Comparison of ENCODE assay signal across 8 mouse cellular contexts in the genomic region with DNA sequence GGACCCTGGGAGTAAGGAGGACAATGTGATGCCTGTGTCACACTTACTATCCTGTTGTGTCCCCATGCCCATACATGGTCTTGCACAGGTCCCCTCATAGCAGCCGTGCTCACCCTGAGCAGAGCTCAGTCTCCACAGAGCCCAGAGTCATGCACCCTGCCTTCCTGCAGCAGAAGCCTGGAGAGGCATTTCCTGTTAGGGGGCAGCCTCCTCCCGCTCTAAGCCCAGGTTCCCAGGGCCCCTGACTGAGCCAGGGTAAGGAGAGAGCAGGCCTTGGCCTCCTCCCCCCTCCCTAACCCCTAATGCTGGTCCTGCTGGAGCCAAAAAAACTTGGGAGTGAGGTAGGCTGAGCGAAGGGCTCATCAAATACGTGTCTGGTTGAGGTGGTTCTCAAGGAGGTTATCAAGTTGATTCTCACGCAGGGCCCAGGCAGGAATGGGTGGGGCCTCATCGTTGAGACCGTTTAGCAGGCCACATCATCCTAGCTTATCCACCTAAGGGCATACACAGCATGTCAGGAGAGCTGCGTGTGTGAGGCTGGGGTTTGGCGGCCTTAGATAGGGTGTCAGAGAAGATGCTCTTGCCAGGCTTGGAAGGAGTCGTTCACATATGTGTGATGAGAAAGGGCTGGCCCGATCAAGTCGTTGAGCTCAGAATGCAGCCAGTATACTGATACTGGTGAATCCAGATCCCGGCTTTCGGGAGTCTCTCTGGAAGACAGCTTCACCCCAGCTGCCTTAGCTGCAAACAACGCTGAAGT. TPM values are rescaled to one million over a fixed set of nuclear protein-coding genes. Genes with fewer than 3 reads are reported as not detected.
DNase-seq lines count a peak whose midpoint lies in the region; ATAC-seq and TF ChIP-seq lines count a peak whose summit lies in the region.

No protein-coding gene starts in this region.

- H3K27me3 ChIP-seq in intestine, embryonic 15.5 days (replicated peaks), result peaks cover 21% of the 10 kb centered on the region
- peaks cover 25% of the 10 kb centered on the region for H3K27me3 ChIP-seq in midbrain, postnatal 0 days (ENCODE audit: insufficient read depth, low read length)

- H3K9me3 ChIP-seq in intestine, embryonic 15.5 days, result no peaks in the 10 kb centered on the region
- no peaks in the 10 kb centered on the region for H3K9me3 ChIP-seq in midbrain, postnatal 0 days (ENCODE audit: low read length)

- peak; percentile 43; the same call in 1 of the 2 replicates for TF ChIP-seq POLR2A in embryonic fibroblast, embryonic 13.5 days (IDR thresholded peaks at IDR 0.05; ENCODE audit: low read depth, low read length)

- intact Hi-C loops in left cerebral cortex, adult 2 months (cut with DNase I), result no loop called here

- no peak for DNase-seq in left cerebral cortex, adult 2 months (ENCODE audit: extremely low spot score in 1 of 2, low spot score in 2 of 2)
- no peak for DNase-seq in left cerebral cortex, adult 11 months (ENCODE audit: low spot score)
- DNase-seq in midbrain, postnatal 0 days (ENCODE audit: low spot score), result no peak
- DNase-seq in layer of hippocampus, postnatal 10 days (ENCODE audit: low spot score in 2 of 2), result no peak
- DNase-seq in urinary bladder, adult 18-20 months (ENCODE audit: low spot score in 2 of 2), result no peak
- DNase-seq in layer of hippocampus, adult 9-10 months (ENCODE audit: low spot score), result no peak

- H3K36me3 ChIP-seq in intestine, embryonic 15.5 days, result no peaks in the 10 kb centered on the region
- no peaks in the 10 kb centered on the region for H3K36me3 ChIP-seq in midbrain, postnatal 0 days (ENCODE audit: insufficient read depth, low read length)

- peak overlapping the region; percentile 28; the same call in 1 of the 2 replicates for H3K27ac ChIP-seq in left cerebral cortex, adult 2 months
- H3K27ac ChIP-seq in embryonic fibroblast, embryonic 13.5 days (ENCODE audit: insufficient read depth, low read length), result peak overlapping the region; percentile 92
- H3K27ac ChIP-seq in intestine, embryonic 15.5 days, result peak overlapping the region; percentile 86
- no peak overlapping the region for H3K27ac ChIP-seq in midbrain, postnatal 0 days (ENCODE audit: low read depth, low read length)

- ATAC-seq in intestine, embryonic 15.5 days, result peak; percentile 6
- ATAC-seq in midbrain, postnatal 0 days (ENCODE audit: low FRiP score), result no peak

- H3K4me2 ChIP-seq in intestine, embryonic 15.5 days (replicated peaks), result peak overlapping the region; percentile 90
- H3K4me2 ChIP-seq in midbrain, postnatal 0 days (ENCODE audit: low read depth, low read length, poor library complexity, severe bottlenecking), result peak overlapping the region; percentile 74

- 10% methylated on average over 15 of the region's 15 CpGs for WGBS in intestine, embryonic 15.5 days
- 14% methylated on average over 15 of the region's 15 CpGs for WGBS in midbrain, postnatal 0 days

- peaks cover 22% of the 10 kb centered on the region for H3K4me1 ChIP-seq in embryonic fibroblast, embryonic 13.5 days (ENCODE audit: control insufficient read depth, insufficient read depth, low read length)
- H3K4me1 ChIP-seq in intestine, embryonic 15.5 days (replicated peaks), result peaks cover 58% of the 10 kb centered on the region
- H3K4me1 ChIP-seq in midbrain, postnatal 0 days (ENCODE audit: insufficient read depth, low read length), result peaks cover 11% of the 10 kb centered on the region

- no peak for TF ChIP-seq CTCF in left cerebral cortex, adult 2 months (IDR thresholded peaks at IDR 0.05)
- no peak for TF ChIP-seq CTCF in embryonic fibroblast, embryonic 13.5 days (IDR thresholded peaks at IDR 0.05; ENCODE audit: borderline replicate concordance, insufficient read depth, low read length)
- no peak for TF ChIP-seq CTCF in midbrain, postnatal 0 days (IDR thresholded peaks at IDR 0.05)

- peak overlapping the region; percentile 38; the same call in 1 of the 2 replicates for H3K4me3 ChIP-seq in left cerebral cortex, adult 2 months
- no peak overlapping the region for H3K4me3 ChIP-seq in embryonic fibroblast, embryonic 13.5 days (ENCODE audit: insufficient read depth, low read length)
- H3K4me3 ChIP-seq in intestine, embryonic 15.5 days (replicated peaks), result peak overlapping the region; percentile 55
- H3K4me3 ChIP-seq in midbrain, postnatal 0 days (ENCODE audit: low read depth, low read length), result peak overlapping the region; percentile 38; the same call in 1 of the 2 replicates

- peak overlapping the region; percentile 79; the same call in 1 of the 2 replicates for H3K9ac ChIP-seq in intestine, embryonic 15.5 days
- H3K9ac ChIP-seq in midbrain, postnatal 0 days (replicated peaks; ENCODE audit: low read length, poor library complexity, severe bottlenecking), result no peak overlapping the region

RNA-seq across cellular contexts. Expression of a gene that starts 0.7 kb away (rescaled TPM):
- 1 to 10 TPM; 4.3 to 5.4 TPM for total RNA-seq in left cerebral cortex, adult 2 months (2021)
- 202 and 292 TPM in 2 replicates for polyA plus RNA-seq in embryonic fibroblast, embryonic 13.5 days (2011; ENCODE audit: insufficient read length, low read depth, missing spikeins)
- polyA plus RNA-seq in intestine, embryonic 15.5 days (2015; fragmentation: Nextera tagmentation; extraction: Ambion mirVana), result 47.7 and 48.0 TPM in 2 replicates
- total RNA-seq in midbrain, postnatal 0 days (2014; rRNA removed), result 22.0 and 23.3 TPM in 2 replicates
- 15.7 and 18.3 TPM in 2 replicates for polyA plus RNA-seq in midbrain, postnatal 0 days (2015; fragmentation: Nextera tagmentation; extraction: Ambion mirVana)
- 10 to 100 TPM in 1 of 2 experiments, 1 to 10 TPM in 1; 9.9 to 10.2 TPM for total RNA-seq in layer of hippocampus, postnatal 10 days (2021)

RNA-seq across cellular contexts. Expression of a gene that starts 16.9 kb away (rescaled TPM):
- total RNA-seq in left cerebral cortex, adult 2 months (2021), result 10 to 100 TPM; 94.6 to 95.9 TPM
- 60.2 and 82.9 TPM in 2 replicates for polyA plus RNA-seq in embryonic fibroblast, embryonic 13.5 days (2011; ENCODE audit: insufficient read length, low read depth, missing spikeins)
- polyA plus RNA-seq in intestine, embryonic 15.5 days (2015; fragmentation: Nextera tagmentation; extraction: Ambion mirVana), result 2.7 and 3.9 TPM in 2 replicates
- 4.0 and 4.3 TPM in 2 replicates for total RNA-seq in midbrain, postnatal 0 days (2014; rRNA removed)
- polyA plus RNA-seq in midbrain, postnatal 0 days (2015; fragmentation: Nextera tagmentation; extraction: Ambion mirVana), result 0.76 and 0.96 TPM in 2 replicates
- 10 to 100 TPM; 26.4 to 26.6 TPM for total RNA-seq in layer of hippocampus, postnatal 10 days (2021)

RNA-seq across cellular contexts. Expression of a gene that starts 18.1 kb away (rescaled TPM):
- total RNA-seq in left cerebral cortex, adult 2 months (2021), result 100 to 1,000 TPM; 154 to 156 TPM
- 6.0 and 7.2 TPM in 2 replicates for polyA plus RNA-seq in embryonic fibroblast, embryonic 13.5 days (2011; ENCODE audit: insufficient read length, low read depth, missing spikeins)
- polyA plus RNA-seq in intestine, embryonic 15.5 days (2015; fragmentation: Nextera tagmentation; extraction: Ambion mirVana), result 5.6 and 6.5 TPM in 2 replicates
- total RNA-seq in midbrain, postnatal 0 days (2014; rRNA removed), result 54.0 and 64.0 TPM in 2 replicates
- polyA plus RNA-seq in midbrain, postnatal 0 days (2015; fragmentation: Nextera tagmentation; extraction: Ambion mirVana), result 64.2 and 72.0 TPM in 2 replicates
- 10 to 100 TPM; 96.6 to 98.0 TPM for total RNA-seq in layer of hippocampus, postnatal 10 days (2021)

RNA-seq across cellular contexts. Expression of a gene that starts 21.1 kb away (rescaled TPM):
- total RNA-seq in left cerebral cortex, adult 2 months (2021), result 10 to 100 TPM; 23.4 to 25.7 TPM
- 94.1 and 96.4 TPM in 2 replicates for polyA plus RNA-seq in embryonic fibroblast, embryonic 13.5 days (2011; ENCODE audit: insufficient read length, low read depth, missing spikeins)
- 109 and 126 TPM in 2 replicates for polyA plus RNA-seq in intestine, embryonic 15.5 days (2015; fragmentation: Nextera tagmentation; extraction: Ambion mirVana)
- total RNA-seq in midbrain, postnatal 0 days (2014; rRNA removed), result 40.4 and 53.9 TPM in 2 replicates
- polyA plus RNA-seq in midbrain, postnatal 0 days (2015; fragmentation: Nextera tagmentation; extraction: Ambion mirVana), result 38.8 and 49.9 TPM in 2 replicates
- total RNA-seq in layer of hippocampus, postnatal 10 days (2021), result 10 to 100 TPM; 24.7 to 29.9 TPM

RNA-seq across cellular contexts. Expression of a gene that starts 26.1 kb away (rescaled TPM):
- total RNA-seq in left cerebral cortex, adult 2 months (2021), result 10 to 100 TPM; 26.9 to 28.8 TPM
- 12.9 and 14.5 TPM in 2 replicates for polyA plus RNA-seq in embryonic fibroblast, embryonic 13.5 days (2011; ENCODE audit: insufficient read length, low read depth, missing spikeins)
- polyA plus RNA-seq in intestine, embryonic 15.5 days (2015; fragmentation: Nextera tagmentation; extraction: Ambion mirVana), result 37.5 and 44.7 TPM in 2 replicates
- 2.1 TPM in 1 of 2 replicates, not detected in the other for total RNA-seq in midbrain, postnatal 0 days (2014; rRNA removed)
- 14.3 and 15.3 TPM in 2 replicates for polyA plus RNA-seq in midbrain, postnatal 0 days (2015; fragmentation: Nextera tagmentation; extraction: Ambion mirVana)
- 10 to 100 TPM in 1 of 2 experiments, 1 to 10 TPM in 1; 8.7 to 11.9 TPM for total RNA-seq in layer of hippocampus, postnatal 10 days (2021)
